Mouse (Mus musculus) v-Abl transformed pro-B cells (cell line): ENCODE data around the gene 5730455P16Rik.
"Not testable (repeated sequence)": the region's sequence is repeated elsewhere in the genome, so short reads cannot be mapped to it uniquely, and the experiment has no call there.

Experiments used
- in situ Hi-C, 2 experiments: fragments of 400-800 bp; cut with MboI; formaldehyde crosslinking; loops; one replicate each; pipeline ENCODE4 v1.15.1; 2025; ENCODE audit not compliant: unreplicated experiment in 2 of 2

5730455P16Rik gene

DNA sequence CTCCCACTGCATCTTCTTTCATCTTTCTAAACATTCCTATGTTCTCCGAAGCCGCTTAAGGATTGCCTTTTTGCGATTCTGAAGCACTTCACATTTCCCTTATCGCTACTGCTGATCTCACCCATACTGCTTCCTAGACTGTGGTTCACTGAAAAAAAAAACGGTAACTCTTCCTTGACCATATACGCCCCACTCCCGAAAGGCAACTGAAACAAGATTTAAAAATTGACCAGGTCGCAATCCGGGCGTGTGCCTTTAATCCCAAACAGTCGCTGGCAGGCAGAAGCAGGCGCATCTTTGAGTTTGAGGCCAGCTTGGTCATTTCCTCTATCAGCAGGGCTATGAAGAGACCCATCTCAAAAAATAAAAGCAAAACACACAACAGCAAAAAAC lies 4.8 kb upstream of the 5730455P16Rik start:
- in situ Hi-C loops: no loop called here

DNA sequence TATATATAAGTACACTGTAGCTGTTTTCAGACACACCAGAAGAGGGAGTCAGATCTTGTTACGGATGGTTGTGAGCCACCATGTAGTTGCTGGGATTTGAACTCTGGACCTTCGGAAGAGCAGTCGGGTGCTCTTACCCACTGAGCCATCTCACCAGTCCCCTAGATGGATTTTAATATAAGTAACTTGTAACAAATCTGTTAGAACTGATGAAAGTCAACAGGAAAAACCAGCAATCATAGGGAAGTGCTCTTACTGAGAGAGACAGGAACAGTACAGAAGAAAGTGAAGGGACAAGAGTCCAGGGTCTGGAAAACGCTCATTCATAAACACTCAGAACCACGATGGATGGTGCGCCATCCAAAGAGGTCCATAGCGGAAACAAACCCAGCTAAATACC lies 1.4 kb upstream of the 5730455P16Rik start:
- in situ Hi-C loops: not testable (repeated sequence)

DNA sequence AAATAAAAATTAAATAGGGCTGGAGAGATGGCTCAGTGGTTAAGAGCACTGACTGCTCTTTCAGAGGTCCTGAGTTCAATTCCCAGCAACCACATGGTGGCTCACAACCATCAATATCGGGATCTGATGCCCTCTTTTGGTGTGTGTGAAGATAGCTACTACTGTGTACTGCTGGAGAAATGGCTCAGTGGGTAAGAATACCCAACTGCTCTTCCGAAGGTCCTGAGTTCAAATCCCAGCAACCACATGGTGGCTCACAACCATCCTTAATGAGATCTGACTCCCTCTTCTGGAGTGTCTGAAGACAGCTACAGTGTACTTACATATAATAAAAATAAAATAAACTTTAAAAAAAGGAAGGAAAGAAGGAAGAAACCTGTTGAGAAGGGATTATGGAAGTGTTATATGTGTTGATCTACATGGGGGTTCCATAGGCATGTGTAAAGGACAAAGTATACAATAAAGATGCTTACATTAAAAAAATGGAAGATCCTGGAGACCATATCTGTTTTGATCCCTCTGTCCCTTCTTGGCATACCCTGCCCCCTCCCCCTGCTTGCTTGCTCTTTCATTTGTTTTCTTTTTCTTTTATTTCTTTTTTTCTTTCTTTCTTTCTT lies 726 bp upstream of the 5730455P16Rik start:
- in situ Hi-C loops: not testable (repeated sequence)

DNA sequence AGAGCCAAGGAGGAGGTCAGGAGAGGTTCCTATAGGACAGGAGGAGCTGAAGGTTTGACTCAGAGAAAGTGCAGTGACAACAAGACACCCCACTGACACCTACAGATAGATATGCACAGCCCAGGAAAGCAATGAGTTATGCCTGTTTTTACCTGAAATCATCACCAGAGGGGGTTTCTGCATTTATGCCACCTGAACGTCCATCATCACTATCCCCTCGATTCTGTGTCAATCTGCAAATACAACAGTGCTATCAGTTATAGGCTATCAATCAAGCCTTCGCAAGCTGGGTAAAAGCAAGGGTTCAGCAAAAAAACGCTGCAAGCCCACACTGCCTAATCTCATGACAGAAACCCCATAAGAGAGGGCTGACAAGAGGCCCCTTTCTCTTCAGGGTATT lies 1.2 kb downstream of the 5730455P16Rik start:
- in situ Hi-C loops: no loop called here

DNA sequence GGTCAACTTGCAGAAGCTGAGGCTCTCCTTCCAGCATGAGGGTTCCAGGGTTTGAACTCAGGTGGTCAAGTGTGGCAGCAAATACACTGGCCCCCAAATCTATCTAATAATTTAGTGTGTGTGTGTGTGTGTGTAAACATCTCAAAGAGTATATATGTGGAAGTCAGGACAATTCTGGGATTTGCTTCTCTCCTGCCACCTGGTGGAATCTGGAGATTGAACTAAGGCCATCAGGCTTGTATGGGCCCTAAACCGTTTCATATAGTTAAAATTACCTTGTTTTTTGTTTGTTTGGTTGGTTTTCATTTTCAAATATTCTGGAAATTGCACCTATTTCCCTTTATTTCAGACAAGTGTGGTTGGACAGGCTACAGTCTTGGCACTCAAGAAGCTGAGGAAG lies 8.9 kb downstream of the 5730455P16Rik start:
- in situ Hi-C loops: loop anchor here in 1 of 2 experiments (25.0 kb wide), 1 partner anchor 332 kb away; no protein-coding TSS in a partner anchor

DNA sequence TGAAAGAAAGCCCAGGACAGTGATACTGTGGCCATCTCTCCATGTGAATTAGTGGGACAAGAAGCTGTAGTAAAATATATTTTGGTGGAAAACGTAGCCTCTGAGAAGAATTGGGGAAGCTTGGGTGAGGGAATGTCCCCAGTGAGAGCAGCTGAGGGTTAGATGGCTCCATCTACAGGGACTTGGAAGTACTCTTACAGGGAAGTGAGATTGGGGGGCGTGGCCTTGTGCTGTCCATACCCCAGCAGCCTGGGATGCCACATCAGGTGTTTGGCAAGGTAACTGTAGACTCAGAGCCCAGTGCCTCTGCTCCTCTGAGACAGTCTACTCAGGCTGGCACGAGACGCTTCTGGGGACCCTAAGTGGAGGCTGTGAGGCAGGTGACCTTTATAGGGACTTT lies 23.0 kb downstream of the 5730455P16Rik start:
- in situ Hi-C loops: loop anchor here in 1 of 2 experiments (25.0 kb wide), 1 partner anchor 318 kb away; no protein-coding TSS in a partner anchor

DNA sequence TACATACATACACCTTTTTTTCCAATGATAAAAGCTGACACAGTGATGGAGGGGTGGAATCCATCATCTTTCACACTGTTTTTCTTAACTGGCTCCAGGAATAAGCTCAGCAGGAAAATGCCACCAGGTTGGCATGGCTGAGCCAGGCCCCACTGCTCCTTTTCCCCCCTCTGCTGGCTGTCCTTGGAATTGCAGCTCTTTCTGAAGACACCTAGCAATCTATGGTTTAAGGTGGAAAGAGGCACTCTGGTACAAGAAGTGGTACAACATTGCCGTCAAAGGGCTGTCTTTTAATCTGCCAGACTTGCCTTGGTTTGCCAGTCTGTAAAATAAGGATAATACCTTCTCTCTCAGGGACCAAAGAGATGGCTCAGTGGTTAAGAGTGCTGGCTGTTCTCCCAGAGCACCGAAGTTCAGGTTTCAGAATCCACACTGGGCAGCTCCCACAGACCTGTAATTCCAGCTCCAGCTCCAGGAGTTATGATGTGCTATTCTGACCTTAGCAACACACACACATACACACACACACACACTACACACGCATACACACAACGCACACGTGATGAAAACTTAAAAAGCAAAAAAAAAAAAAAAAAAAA lies 25.9 kb downstream of the 5730455P16Rik start:
- in situ Hi-C loops: loop anchor here in 1 of 2 experiments (25.0 kb wide), 1 partner anchor 315 kb away; no protein-coding TSS in a partner anchor

DNA sequence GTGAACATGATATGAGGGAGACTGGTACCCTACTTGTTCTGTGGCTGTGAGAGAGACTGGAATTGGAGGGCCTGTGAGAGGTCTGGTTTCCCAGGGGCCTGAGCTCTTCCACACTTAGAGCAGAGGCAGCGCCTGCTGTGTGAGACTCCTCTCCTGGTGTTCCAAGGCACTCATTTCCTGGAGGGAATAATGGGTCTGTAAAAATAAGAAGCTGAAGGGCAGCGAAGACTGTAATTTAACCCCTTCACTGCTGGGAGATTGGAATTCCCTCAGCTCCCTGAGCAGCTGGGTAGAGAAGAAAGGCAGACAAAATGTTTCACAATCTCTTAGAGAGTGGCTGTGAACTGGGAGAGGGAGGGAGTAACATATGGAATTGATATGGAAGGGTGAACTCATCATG lies 35.4 kb downstream of the 5730455P16Rik start:
- in situ Hi-C loops: no loop called here

DNA sequence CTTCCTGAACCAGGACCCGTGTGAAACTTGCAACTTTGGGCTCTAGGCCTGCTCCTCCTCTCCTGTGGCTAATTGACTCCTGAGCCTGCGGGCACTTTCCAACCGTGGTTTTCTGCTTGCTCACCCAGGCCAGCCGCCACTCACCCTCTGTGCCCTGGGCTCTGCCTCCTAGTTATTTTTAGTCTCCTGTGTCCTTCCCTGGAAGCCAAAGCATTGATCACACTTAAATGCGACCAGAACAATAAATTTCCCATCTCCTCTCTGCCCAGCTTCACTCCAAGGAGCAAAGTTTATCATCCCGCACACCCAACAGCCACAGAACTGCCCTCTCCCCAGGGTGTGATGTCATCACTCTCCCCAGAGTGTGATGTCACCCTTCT lies 41.5 kb downstream of the 5730455P16Rik start:
- in situ Hi-C loops: no loop called here

DNA sequence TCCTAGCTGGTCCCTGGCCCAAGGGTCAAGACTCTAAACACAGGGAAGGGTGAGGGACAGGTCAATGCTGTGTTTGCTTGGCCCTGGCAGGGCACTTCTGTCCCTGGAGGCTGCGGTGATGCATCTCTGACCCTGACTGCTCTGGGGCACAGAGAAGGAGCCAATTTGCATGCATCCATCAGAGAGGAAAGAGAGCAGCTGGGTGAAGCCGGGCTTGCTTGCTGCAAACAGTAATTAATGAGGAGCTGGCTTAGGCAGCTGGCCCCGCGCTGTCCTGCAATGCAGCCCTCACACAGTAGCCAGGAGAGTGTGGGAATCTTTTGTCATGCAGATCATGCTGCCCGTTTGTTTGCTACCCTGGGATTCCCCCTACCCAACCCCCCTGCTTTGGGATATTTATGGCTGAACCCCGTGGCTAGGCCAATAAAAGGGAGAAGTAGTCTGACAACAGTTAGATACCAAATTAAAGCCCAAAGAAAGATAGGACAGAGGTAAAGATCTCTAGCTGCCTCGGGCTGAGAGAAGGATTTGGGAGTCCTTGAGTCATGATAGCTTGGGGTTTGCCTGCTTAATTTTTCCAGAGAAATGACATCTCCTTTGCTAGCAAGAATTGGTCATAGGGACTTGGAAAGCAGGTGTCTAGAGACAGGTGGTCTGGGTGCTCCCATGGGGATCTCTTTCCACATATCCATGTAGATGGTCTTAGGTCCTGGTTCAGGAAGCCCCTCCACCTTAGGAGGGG lies 42.1 kb downstream of the 5730455P16Rik start:
- in situ Hi-C loops: no loop called here

DNA sequence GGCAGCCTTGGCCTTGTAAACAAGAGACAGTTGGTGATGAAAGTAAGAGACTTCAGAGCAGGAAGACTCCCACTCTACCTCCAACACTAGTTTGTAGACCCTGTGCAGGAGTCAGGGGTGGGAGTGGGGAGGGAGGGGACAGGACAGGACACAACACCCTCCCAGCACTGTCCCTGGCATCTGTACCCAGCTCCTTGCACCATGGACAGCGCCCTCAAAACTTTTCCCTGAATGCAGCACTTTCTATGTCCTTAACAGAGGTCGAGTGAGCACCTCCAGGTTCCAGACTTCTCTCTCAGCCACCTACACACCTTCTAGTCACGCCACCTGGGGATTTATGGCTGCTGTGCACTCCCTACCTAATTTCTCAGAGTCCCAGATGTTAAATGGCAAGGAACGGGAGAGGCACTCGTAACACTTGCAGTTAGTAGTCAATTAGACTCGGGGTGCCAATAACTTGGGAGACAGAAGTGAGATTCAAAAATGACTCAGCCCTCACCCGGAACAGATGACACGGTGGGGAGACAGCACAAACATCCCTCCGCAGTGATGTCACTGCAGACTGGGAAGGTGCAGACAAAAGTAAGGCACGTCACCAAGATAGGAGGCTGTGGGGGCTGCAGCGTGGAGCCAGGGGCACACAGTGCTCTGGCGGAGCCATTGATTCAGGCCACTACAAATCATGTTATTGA lies 45.0 kb downstream of the 5730455P16Rik start:
- in situ Hi-C loops: no loop called here

DNA sequence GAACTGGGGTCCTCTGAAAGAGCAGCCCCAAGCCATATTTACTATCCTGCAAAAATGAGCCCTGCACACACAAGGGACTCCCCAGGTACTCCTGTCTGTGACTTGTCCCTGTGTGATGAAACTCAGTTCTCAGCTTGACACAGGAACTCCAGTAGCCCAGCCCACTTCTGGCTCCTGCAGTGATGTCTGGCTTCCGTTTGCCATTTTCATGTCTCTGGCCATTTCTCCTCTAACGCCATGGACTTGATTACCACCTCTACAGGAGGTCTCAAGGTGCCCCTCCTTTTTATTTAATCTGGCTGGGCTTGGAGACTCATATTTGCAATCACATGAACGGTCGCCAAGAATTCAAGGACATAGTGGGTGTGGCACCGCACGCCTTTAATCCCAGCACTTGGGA lies 53.2 kb downstream of the 5730455P16Rik start:
- in situ Hi-C loops: no loop called here

DNA sequence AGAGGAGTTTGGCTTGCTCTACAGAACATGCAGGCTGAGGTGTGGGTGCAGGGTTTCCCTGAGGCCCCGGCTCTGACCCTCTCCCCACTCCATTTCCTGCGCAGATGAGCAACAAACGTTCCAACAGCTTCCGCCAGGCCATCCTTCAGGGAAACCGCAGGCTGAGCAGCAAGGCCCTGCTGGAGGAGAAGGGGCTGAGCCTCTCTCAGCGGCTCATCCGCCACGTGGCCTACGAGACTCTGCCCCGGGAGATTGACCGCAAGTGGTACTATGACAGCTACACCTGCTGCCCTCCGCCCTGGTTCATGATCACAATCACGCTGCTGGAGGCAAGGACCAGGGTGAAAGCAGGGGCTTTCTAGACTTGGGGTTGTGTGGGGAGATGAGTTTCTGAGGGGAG lies 54.6 kb downstream of the 5730455P16Rik start:
- in situ Hi-C loops: no loop called here

DNA sequence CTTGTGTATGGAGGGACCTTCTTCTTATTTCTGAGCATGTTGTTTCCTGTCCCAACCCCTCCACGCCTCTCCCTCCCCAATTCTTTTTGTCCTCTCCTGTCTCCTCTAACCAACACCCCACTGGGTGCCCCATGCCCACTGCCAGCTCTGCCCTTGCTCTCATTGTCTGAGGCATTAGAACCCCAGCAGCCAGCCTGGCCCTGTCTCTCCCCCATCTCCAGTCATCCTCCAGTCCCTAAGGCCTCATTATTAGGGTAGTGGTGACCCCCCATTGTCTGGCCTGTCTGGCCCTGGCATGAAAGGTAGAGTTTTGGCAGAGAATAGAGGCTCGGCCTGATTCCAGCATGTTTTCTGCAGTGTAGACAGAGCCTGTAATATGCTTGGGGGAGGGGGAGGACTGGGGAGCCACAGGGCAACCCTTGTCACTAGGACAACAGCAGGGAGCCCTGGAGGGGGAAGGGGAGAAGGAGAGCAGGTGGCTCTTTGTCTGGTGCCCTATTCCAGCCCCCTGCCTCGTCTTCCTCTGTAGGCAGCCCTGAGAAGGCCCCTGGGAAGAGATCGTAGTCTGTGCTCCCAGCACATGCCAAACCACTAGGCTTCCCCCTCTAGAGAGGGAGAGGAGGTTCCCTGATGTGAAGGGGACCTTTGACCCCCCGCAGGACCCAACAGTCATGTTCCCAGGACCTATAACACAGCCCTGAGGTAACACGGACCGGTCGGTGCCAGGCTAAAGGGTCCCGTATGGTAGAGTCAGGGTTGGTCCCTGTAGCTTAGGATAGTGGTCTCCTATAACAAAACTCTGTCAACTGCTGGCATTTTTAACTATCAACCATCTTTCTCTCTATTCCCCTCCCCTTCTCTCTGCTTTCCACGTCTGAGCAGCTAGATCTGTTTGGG lies 61.8 kb downstream of the 5730455P16Rik start:
- in situ Hi-C loops: no loop called here

DNA sequence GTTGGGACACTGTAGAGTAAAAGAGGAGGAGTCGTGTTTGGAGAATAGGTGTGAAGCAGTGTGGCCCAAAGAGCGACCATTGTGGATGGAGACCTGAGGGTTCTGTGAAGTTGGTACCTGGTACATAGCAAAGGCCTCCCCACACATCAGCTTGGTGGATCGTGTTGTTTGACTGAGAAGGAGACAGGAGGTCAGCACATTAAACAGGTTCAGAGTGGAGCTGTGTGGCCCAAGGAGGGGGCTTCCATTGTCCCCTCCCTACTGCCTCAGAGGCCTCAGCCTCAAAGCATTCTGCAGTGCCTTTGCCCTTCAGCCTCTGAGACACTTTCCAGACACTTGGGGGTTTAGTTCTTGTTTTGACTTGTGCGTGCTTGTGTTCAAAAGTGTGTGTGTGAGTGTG lies 63.9 kb downstream of the 5730455P16Rik start:
- in situ Hi-C loops: no loop called here

DNA sequence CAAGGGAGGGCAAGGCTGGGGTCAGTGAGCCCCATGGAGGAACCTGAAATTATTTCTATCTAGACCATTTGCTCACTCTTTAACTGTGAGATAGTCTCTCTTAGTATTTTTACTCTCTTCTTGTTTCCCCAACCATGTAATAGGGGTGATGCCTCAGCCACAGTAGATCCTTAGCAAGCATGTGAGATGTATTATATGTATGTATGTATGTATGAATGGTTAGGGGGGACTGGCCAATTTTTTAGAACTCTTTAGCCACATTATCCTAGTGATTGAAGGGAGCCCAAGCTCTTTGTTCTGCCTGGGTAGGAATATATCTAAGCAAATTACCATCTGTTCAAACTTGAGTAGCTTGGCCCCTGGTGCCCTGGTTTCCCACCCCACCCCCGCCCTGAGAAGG lies 64.4 kb downstream of the 5730455P16Rik start:
- in situ Hi-C loops: no loop called here

DNA sequence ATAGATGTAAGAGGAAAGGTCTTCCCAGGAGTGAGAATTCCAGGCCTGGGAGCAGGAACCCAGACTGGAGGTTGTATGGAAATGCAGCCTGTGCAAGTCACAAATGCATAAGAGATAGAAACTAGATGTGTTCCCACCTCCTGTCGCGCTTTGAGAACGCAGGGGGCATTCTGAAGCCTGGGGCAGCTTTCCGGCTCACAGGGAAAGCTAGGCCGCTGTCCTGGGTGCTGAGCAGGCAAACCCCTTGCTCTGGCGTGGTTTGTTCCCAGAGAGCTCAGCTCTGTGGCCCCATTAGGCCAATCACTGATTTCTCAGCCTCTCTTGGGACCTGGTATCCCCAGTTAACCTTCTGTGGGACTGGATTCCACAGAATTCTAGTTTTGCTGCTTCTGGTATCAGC lies 65.3 kb downstream of the 5730455P16Rik start:
- in situ Hi-C loops: no loop called here

DNA sequence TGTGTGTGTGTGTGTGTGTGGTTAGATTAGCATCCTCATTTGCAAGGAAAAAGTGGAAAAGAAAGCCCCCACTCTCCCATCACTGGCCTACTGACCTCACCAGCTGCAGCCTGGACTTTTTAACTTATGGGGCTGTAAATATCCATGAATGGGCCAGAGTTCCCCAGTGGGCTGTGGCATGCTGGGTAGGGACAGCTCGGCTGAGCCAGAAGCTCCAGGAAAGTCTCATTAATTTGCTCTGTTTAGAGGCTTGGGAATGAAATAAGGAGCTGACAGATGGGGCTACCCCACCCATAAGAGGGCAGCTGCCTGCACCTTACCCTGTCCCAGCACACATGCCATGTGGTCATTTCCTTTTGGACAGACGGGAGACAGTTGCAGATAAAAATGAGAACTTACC lies 65.8 kb downstream of the 5730455P16Rik start:
- in situ Hi-C loops: no loop called here

DNA sequence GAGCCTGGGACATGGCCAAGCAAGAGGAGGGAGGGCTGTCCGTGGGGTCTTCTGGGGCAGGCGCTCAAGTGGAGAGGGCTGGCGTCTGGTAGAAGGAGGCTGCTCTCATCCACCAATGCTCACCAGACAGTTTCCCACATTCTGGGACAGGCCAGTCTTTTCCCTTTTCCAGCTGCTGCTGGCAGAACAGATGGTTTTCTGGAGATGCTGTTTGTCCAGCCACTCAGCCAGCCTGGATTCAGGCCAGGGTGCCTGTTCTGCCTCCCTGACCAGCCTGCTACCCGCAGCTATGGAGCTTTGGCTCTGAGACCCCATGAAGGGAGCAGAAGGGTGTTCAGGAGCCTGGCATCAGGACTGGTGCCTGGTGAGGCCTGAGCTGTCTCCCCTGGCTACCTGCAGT lies 66.6 kb downstream of the 5730455P16Rik start:
- in situ Hi-C loops: no loop called here
